Mouse (Mus musculus) hindbrain, postnatal 0 days (tissue): ENCODE data around the gene Atp6v0a1. TPM values are rescaled to one million over a fixed set of nuclear protein-coding genes. Genes with fewer than 3 reads are reported as not detected.

ENCODE experiments used
- ATAC-seq: fragments of 200-750 bp; cut with Nextera tagmentation; 2 replicates; pipeline ENCODE4 v1.8.0; 2017; ENCODE audit warnings: mild to moderate bottlenecking, moderate TSS enrichment, moderate library complexity
- DNase-seq: peaks from one replicate; pipeline ENCODE4 v3.0.0-alpha.2; 2015; ENCODE audit warnings: low spot score
- H3K27ac ChIP-seq: fragments of 300-500 bp; sonication (generic); 2 replicates; pipeline ENCODE4 v1.5.1; 2014; ENCODE audit warnings: mild to moderate bottlenecking
- H3K27me3 ChIP-seq: fragments of 300-500 bp; sonication (generic); 2 replicates; pipeline ENCODE4 v1.6.1; 2014; ENCODE audit warnings: low read length, mixed read lengths; ENCODE audit not compliant: insufficient read depth
- H3K36me3 ChIP-seq: fragments of 300-500 bp; sonication (generic); 2 replicates; pipeline ENCODE4 v1.6.1; 2014; ENCODE audit warnings: low read length, mixed read lengths; ENCODE audit not compliant: insufficient read depth
- H3K4me1 ChIP-seq: fragments of 300-500 bp; sonication (generic); 2 replicates; pipeline ENCODE4 v1.6.1; 2014; ENCODE audit warnings: antibody characterized with exemption, low read length, mixed read lengths; ENCODE audit not compliant: insufficient read depth
- H3K4me2 ChIP-seq: fragments of 300-500 bp; sonication (generic); 2 replicates; pipeline ENCODE4 v1.6.1; 2014; ENCODE audit warnings: low read depth, mild to moderate bottlenecking, low read length, moderate library complexity, mixed read lengths
- H3K4me3 ChIP-seq: fragments of 300-500 bp; sonication (generic); 2 replicates; pipeline ENCODE4 v1.5.1; 2014; ENCODE audit warnings: low read length
- H3K9ac ChIP-seq: fragments of 300-500 bp; sonication (generic); replicated peaks from 2 replicates; pipeline ENCODE4 v1.6.1; 2014; ENCODE audit warnings: mild to moderate bottlenecking, low read length, moderate library complexity, mixed read lengths
- H3K9me3 ChIP-seq: fragments of 300-500 bp; sonication (generic); 2 replicates; pipeline ENCODE4 v1.6.1; 2016; ENCODE audit warnings: low read length, mixed read lengths
- CTCF ChIP-seq: IDR thresholded peaks from 2 replicates; pipeline ENCODE4 v1.5.1; 2016; ENCODE audit warnings: antibody characterized with exemption, control low read depth, low read depth
- WGBS: fragments of 180-500 bp; shearing (Covaris S2); extraction: QIAGEN DNeasy Blood & Tissue Kit; methylation state at CpG from one replicate; pipeline ENCODE4 v1.1.7; 2014; 5-methylcytosine and 5-hydroxymethylcytosine counted together
- polyA plus RNA-seq: library from polyadenylated mRNA; unstranded; fragments of >200 nt; fragmentation: Nextera tagmentation; extraction: Ambion mirVana; gene quantifications from 2 replicates; pipeline ENCODE4 v1.2.1, GENCODE M21; 2015
- total RNA-seq: library from RNA; depleted of rRNA; stranded (reverse); fragments of >200 nt; gene quantifications from 2 replicates; pipeline ENCODE4 v1.2.3, GENCODE M21; 2014

Gene Atp6v0a1
- total and polyA plus RNA-seq, 2 experiments from 2014 or later: 181 to 213 TPM

DNA sequence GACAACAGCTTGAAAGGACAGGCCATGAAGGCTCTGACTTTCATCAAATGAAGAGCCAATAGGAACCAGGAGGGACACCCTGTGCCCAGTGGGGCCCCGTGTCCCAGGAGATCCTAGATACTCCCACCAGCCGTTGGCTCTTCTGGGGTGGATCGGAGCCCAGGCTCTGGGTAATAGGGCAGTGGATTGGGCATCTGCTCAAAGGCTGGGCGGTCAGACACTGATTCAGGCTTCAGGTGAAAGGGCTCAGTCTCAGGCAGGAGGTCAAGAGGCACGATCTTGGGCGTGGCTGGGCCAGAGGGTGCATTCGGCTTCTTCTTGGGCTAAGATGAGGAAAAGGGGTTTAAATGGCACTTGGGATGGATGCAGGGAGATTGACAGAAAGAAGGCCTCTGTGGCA is 45.1 kb upstream of the Atp6v0a1 start:
- TF ChIP-seq CTCF: no peak
- Histone ChIP-seq H3K36me3 (no peaks in the 10 kb centered on the region), H3K27ac (no peak overlapping the region), H3K9ac (no peak overlapping the region), H3K27me3 (peaks cover 13% of the 10 kb centered on the region), H3K4me1 (0 out of 2 replicates have a peak, but pooled peaks cover 1% of the 10 kb centered on the region), H3K9me3 (no peaks in the 10 kb centered on the region), H3K4me2 (no peak overlapping the region), H3K4me3 (no peak overlapping the region)
- no peak for DNase-seq
- ATAC-seq: no peak
- 79% methylated on average over 7 of the region's 7 CpGs for WGBS

DNA sequence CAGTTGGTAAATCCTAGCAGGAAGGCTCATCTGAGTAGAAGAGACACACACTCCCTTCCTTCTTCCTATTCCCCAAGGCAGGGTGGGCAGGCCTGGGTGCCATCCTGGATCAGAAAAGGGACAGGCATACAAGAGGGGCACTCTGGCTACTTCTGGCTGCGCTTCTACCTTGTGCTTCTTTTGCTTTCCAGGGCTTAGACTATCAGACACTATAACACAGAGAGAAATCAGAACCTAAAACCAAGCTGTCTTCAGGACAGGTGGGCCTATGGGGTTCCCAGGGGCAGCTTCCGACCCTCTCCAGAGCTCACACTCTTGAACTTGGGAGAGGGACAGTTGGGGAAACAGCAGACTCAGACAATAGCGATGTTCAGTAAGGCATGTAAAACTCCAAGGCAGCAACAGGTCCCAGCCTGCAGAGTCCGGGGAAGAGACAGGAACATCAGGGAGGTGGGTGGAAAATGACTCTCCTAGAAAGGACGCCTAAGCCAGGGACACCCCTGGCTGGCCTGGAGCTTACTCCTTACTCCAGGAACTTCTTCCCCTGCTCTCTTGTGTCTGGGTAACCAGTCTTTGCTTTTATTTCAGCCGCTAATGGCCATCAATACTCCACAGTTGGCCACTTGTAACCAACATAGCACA is 44.2 kb upstream of the Atp6v0a1 start:
- no peak for TF ChIP-seq CTCF
- DNase-seq (no peak), ATAC-seq (no peak)
- Histone ChIP-seq H3K27me3 (peaks cover 19% of the 10 kb centered on the region), H3K27ac (no peak overlapping the region), H3K9me3 (no peaks in the 10 kb centered on the region), H3K4me3 (no peak overlapping the region), H3K4me2 (no peak overlapping the region), H3K9ac (no peak overlapping the region), H3K36me3 (no peaks in the 10 kb centered on the region), H3K4me1 (peaks cover 8% of the 10 kb centered on the region)
- WGBS: 81% methylated on average over 6 of the region's 6 CpGs

- H3K27me3 ChIP-seq: peaks cover 24% of the 10 kb centered on the region
- no peaks in the 10 kb centered on the region for H3K36me3 ChIP-seq
- H3K27ac ChIP-seq: no peak overlapping the region
- H3K9me3 ChIP-seq: no peaks in the 10 kb centered on the region
- TF ChIP-seq CTCF: no peak
- DNase-seq (no peak), ATAC-seq (no peak)
- no peak overlapping the region for H3K4me3 ChIP-seq
- WGBS: 73% methylated on average over 6 of the region's 6 CpGs
- no peak overlapping the region for H3K4me2 ChIP-seq
- H3K9ac ChIP-seq: no peak overlapping the region
- H3K4me1 ChIP-seq: peaks cover 12% of the 10 kb centered on the region
Observed at GRCm38 (mm10) chr11:100965760-100966159, 43.5 kb upstream of the Atp6v0a1 start.

DNA sequence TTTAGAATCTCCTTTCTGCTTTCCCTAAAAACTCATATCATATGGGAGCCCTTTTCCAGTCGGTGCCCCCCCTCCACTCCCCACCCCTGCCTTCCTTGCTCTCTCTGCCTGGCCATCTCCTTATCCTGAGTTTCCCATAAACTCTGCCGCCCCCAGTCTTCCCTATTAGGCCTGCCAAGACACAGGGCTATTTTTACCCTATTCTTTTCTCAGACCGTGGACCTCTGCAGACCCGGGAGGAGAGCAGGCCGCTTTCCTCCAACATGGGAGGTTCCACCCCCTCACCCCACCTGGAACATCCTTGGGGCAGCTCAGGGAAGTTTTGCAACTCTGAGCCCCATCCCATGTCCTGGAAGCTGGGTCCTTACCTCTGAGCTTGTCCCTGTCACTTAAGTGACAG is 41.9 kb upstream of the Atp6v0a1 start:
- Histone ChIP-seq H3K4me1 (peaks cover 12% of the 10 kb centered on the region), H3K27ac (no peak overlapping the region), H3K4me2 (no peak overlapping the region; the same call in 1 of the 2 replicates), H3K27me3 (peaks cover 39% of the 10 kb centered on the region), H3K4me3 (no peak overlapping the region), H3K9me3 (no peaks in the 10 kb centered on the region), H3K9ac (no peak overlapping the region), H3K36me3 (no peaks in the 10 kb centered on the region)
- ATAC-seq (no peak), DNase-seq (no peak)
- TF ChIP-seq CTCF: no peak
- WGBS: 66% methylated on average over 5 of the region's 5 CpGs

- WGBS: 83% methylated on average over 5 of the region's 5 CpGs
- no peak for ATAC-seq
- peaks cover 44% of the 10 kb centered on the region for H3K27me3 ChIP-seq
- no peak overlapping the region for H3K27ac ChIP-seq
- no peak for TF ChIP-seq CTCF
- peaks cover 12% of the 10 kb centered on the region for H3K4me1 ChIP-seq
- DNase-seq: no peak
- peak overlapping the region; percentile 43; the same call in 1 of the 2 replicates for H3K4me3 ChIP-seq
- H3K36me3 ChIP-seq: no peaks in the 10 kb centered on the region
- no peaks in the 10 kb centered on the region for H3K9me3 ChIP-seq
- no peak overlapping the region for H3K9ac ChIP-seq
- H3K4me2 ChIP-seq: peak overlapping the region; percentile 67; the same call in 1 of the 2 replicates
Observed at GRCm38 (mm10) chr11:100967881-100968420, 41.3 kb upstream of the Atp6v0a1 start.

- ATAC-seq: no peak
- peaks cover 44% of the 10 kb centered on the region for H3K27me3 ChIP-seq
Observed at GRCm38 (mm10) chr11:100968501-100968900, 40.8 kb upstream of the Atp6v0a1 start.

DNA sequence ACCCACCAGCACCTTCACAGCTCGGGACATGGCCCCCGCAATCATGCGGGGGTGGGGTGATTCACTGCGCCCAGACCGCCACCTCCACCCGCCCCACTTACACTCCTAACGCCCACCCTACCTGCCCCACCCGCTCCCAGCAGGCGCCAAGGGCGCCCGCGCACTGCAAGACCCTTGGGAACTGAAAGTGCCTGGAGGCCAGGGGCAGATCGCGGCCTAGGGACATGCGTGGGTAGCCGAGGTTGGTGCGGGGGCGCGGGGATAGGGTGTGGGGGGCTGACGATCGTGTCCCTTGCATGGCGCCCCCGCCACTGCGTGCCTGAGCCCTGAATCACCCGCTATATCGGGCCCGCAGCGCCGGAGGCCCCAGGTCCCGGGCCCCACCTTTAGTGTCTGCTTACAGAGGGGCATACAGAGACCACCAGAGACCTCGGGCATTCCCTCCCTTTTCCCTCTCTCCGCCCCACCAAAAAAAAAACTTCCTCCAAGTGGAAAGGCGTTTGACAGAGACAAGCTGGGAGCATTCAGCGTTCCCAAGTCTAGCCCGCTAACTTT is 40.0 kb upstream of the Atp6v0a1 start:
- Histone ChIP-seq H3K36me3 (no peaks in the 10 kb centered on the region), H3K4me1 (peaks cover 12% of the 10 kb centered on the region), H3K27me3 (peaks cover 44% of the 10 kb centered on the region), H3K9me3 (no peaks in the 10 kb centered on the region), H3K4me3 (peak overlapping the region; percentile 43), H3K9ac (peak overlapping the region; percentile 54), H3K27ac (no peak overlapping the region; the same call in 1 of the 2 replicates), H3K4me2 (peak overlapping the region; percentile 67)
- ATAC-seq (no peak), DNase-seq (no peak)
- TF ChIP-seq CTCF: no peak
- 10% methylated on average over 35 of the region's 35 CpGs for WGBS

More at GRCm38 (mm10) chr11:100968501-100968900, 40.8 kb upstream of the Atp6v0a1 start:
- Histone ChIP-seq H3K4me1 (peaks cover 12% of the 10 kb centered on the region), H3K9me3 (no peaks in the 10 kb centered on the region), H3K4me3 (peak overlapping the region; percentile 43), H3K27ac (no peak overlapping the region), H3K4me2 (peak overlapping the region; percentile 67), H3K9ac (no peak overlapping the region), H3K36me3 (no peaks in the 10 kb centered on the region)
- DNase-seq: no peak
- no peak for TF ChIP-seq CTCF
- 80% methylated on average over 5 of the region's 5 CpGs for WGBS
